Mouse (Mus musculus): ENCODE data around the gene Tmie. TPM values are rescaled to one million over a fixed set of nuclear protein-coding genes. Genes with fewer than 3 reads are reported as not detected.

The Tmie gene
- polyA plus RNA-seq, 1 experiment = not detected

DNA sequence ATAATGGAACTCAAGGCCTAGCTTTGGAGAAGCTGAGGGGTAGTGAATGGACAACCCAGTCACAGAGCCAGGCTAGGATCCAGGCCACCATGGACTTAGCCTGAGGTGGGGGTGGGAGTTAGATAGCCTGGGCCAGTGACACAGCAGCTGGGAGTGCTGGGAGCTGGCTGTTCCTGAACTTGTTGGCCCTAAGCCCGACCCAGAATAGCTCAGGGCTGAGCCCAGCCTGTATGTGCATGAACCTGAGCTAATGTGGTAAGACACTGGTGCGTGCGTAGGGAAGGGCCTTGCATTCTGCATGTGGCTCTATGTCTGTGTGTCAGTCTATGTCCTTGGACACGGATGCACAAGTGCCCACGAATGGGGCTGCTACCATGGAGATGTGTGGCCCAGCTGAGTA is 2.0 kb downstream of the Tmie start:
- Histone ChIP-seq H3K79me2 (ENCODE audit: control insufficient read depth, insufficient read depth) (no peaks in the 10 kb centered on the region), H3K27me3 (ENCODE audit: control insufficient read depth, insufficient read depth, insufficient read length) (peaks cover 12% of the 10 kb centered on the region), H3K4me3 (ENCODE audit: insufficient read depth, poor library complexity, severe bottlenecking) (no peak overlapping the region), H3ac (ENCODE audit: control insufficient read depth, insufficient read length, low read depth) (no peak overlapping the region), H3K36me3 (ENCODE audit: control insufficient read depth, insufficient read depth) (no peaks in the 10 kb centered on the region), H3K79me3 (ENCODE audit: low read depth) (no peaks in the 10 kb centered on the region)
- no peak for TF ChIP-seq CEBPB (IDR thresholded peaks at IDR 0.05; ENCODE audit: low read depth)
- TF ChIP-seq MYOD1 (IDR thresholded peaks at IDR 0.05; ENCODE audit: control insufficient read depth, insufficient read length, low read depth) = no peak
- no peak for TF ChIP-seq MAX (IDR thresholded peaks at IDR 0.05)
- TF ChIP-seq MYOG (IDR thresholded peaks at IDR 0.05; ENCODE audit: control insufficient read depth, extremely low read depth, insufficient read length) = no peak
- TF ChIP-seq CTCF (IDR thresholded peaks at IDR 0.05; ENCODE audit: control insufficient read depth, insufficient read depth, insufficient read length) = no peak
- TF ChIP-seq FOSL1 (IDR thresholded peaks at IDR 0.05; ENCODE audit: insufficient read depth, low read length, poor library complexity, severe bottlenecking) = no peak
- no peak for TF ChIP-seq USF1 (IDR thresholded peaks at IDR 0.05; ENCODE audit: low read depth)

DNA sequence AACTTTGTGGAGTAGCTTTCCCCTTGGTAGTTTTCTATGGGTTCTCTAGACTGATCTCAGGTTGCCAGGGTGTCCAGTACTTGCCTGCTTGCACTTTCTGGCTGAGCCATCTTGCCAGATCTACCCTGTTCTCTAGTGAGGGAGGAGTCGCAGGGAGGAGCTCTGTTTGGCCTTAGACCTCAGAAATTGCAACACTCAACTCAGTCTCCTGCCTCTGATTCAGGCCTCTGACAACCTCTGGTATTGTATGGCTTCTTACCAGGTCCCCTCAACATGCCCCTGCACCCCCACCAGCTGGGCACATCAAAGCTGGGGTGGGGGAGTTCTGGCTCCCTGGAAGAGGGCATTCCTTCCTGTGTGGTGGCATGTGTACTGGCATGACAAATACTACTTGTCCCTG is 2.6 kb downstream of the Tmie start:
- Histone ChIP-seq H3K4me3 (ENCODE audit: insufficient read depth, poor library complexity, severe bottlenecking) (no peak overlapping the region), H3K36me3 (ENCODE audit: control insufficient read depth, insufficient read depth) (no peaks in the 10 kb centered on the region), H3K27me3 (ENCODE audit: control insufficient read depth, insufficient read depth, insufficient read length) (peaks cover 13% of the 10 kb centered on the region), H3ac (ENCODE audit: control insufficient read depth, insufficient read length, low read depth) (no peak overlapping the region), H3K79me3 (ENCODE audit: low read depth) (no peaks in the 10 kb centered on the region), H3K79me2 (ENCODE audit: control insufficient read depth, insufficient read depth) (no peaks in the 10 kb centered on the region)
- TF ChIP-seq USF1 (IDR thresholded peaks at IDR 0.05; ENCODE audit: low read depth) (no peak), MYOD1 (IDR thresholded peaks at IDR 0.05; ENCODE audit: control insufficient read depth, insufficient read length, low read depth) (no peak), CTCF (IDR thresholded peaks at IDR 0.05; ENCODE audit: control insufficient read depth, insufficient read depth, insufficient read length) (no peak), MAX (IDR thresholded peaks at IDR 0.05) (no peak), FOSL1 (IDR thresholded peaks at IDR 0.05; ENCODE audit: insufficient read depth, low read length, poor library complexity, severe bottlenecking) (no peak), MYOG (IDR thresholded peaks at IDR 0.05; ENCODE audit: control insufficient read depth, extremely low read depth, insufficient read length) (no peak), CEBPB (IDR thresholded peaks at IDR 0.05; ENCODE audit: low read depth) (no peak)

DNA sequence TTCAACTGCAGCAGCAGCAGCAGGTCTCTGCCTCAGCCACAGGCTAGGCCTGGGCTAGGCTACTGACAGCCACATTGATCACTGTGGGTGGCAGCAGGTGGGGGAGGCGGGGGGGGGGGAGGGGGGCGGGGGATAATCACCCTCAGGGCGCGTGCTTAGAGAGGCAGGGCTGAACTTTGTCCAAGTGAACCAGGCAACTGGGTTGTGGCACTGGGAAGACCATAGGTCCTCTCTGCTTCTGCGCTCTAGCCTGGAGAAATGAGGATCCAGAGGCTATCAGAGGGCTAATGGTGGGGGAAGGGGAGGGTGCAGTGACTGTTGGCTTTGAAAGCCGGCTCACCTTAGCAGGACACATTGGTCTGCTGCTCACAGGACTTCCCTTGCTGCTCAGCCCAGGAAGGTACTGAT is 4.6 kb downstream of the Tmie start:
- no peak overlapping the region for H3K4me3 ChIP-seq (ENCODE audit: insufficient read depth, poor library complexity, severe bottlenecking)
- no peak overlapping the region for H3ac ChIP-seq (ENCODE audit: control insufficient read depth, insufficient read length, low read depth)

DNA sequence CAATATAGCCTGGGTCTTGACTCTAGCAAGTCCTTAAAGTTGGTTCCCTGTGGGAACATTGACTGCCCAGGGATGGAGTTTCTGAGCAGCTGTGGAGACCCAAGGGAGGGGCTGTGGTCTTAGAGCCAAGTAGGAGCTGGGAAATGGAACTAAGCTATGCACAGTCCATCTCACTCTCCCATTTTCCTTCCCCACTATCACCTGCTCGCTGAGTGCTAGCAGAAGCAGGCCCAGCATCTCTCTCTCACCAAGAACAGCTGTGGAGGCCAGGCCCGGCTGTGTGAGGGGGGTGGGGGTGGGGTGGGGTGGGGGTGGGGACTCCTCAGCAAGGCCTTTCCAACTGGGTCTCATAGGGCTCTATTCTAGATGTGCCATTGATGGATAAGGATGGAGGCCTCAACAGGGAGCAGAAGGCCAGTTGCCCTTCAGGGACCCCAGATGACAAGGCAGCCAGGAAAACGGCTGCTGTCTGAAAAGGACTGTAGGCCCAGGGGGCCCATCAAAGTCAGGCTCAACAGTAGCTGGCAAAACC is 5.2 kb downstream of the Tmie start:
- H3K4me3 ChIP-seq (ENCODE audit: insufficient read depth, poor library complexity, severe bottlenecking) = no peak overlapping the region
- no peaks in the 10 kb centered on the region for H3K79me3 ChIP-seq (ENCODE audit: low read depth)
- no peak for TF ChIP-seq MYOG (IDR thresholded peaks at IDR 0.05; ENCODE audit: control insufficient read depth, extremely low read depth, insufficient read length)
- TF ChIP-seq CEBPB (IDR thresholded peaks at IDR 0.05; ENCODE audit: low read depth) = no peak
- no peaks in the 10 kb centered on the region for H3K79me2 ChIP-seq (ENCODE audit: control insufficient read depth, insufficient read depth)
- no peaks in the 10 kb centered on the region for H3K36me3 ChIP-seq (ENCODE audit: control insufficient read depth, insufficient read depth)
- H3ac ChIP-seq (ENCODE audit: control insufficient read depth, insufficient read length, low read depth) = no peak overlapping the region
- H3K27me3 ChIP-seq (ENCODE audit: control insufficient read depth, insufficient read depth, insufficient read length) = peaks cover 13% of the 10 kb centered on the region

More for the DNA sequence above, 4.6 kb downstream of the Tmie start:
- Histone ChIP-seq H3K36me3 (ENCODE audit: control insufficient read depth, insufficient read depth) (no peaks in the 10 kb centered on the region), H3K79me3 (ENCODE audit: low read depth) (no peaks in the 10 kb centered on the region), H3K79me2 (ENCODE audit: control insufficient read depth, insufficient read depth) (no peaks in the 10 kb centered on the region), H3K27me3 (ENCODE audit: control insufficient read depth, insufficient read depth, insufficient read length) (peaks cover 13% of the 10 kb centered on the region)
- TF ChIP-seq MYOD1 (IDR thresholded peaks at IDR 0.05; ENCODE audit: control insufficient read depth, insufficient read length, low read depth) = no peak
- TF ChIP-seq MAX (IDR thresholded peaks at IDR 0.05) = no peak
- TF ChIP-seq MYOG (IDR thresholded peaks at IDR 0.05; ENCODE audit: control insufficient read depth, extremely low read depth, insufficient read length) = no peak
- no peak for TF ChIP-seq CTCF (IDR thresholded peaks at IDR 0.05; ENCODE audit: control insufficient read depth, insufficient read depth, insufficient read length)
- no peak for TF ChIP-seq CEBPB (IDR thresholded peaks at IDR 0.05; ENCODE audit: low read depth)
- no peak for TF ChIP-seq FOSL1 (IDR thresholded peaks at IDR 0.05; ENCODE audit: insufficient read depth, low read length, poor library complexity, severe bottlenecking)
- no peak for TF ChIP-seq USF1 (IDR thresholded peaks at IDR 0.05; ENCODE audit: low read depth)

DNA sequence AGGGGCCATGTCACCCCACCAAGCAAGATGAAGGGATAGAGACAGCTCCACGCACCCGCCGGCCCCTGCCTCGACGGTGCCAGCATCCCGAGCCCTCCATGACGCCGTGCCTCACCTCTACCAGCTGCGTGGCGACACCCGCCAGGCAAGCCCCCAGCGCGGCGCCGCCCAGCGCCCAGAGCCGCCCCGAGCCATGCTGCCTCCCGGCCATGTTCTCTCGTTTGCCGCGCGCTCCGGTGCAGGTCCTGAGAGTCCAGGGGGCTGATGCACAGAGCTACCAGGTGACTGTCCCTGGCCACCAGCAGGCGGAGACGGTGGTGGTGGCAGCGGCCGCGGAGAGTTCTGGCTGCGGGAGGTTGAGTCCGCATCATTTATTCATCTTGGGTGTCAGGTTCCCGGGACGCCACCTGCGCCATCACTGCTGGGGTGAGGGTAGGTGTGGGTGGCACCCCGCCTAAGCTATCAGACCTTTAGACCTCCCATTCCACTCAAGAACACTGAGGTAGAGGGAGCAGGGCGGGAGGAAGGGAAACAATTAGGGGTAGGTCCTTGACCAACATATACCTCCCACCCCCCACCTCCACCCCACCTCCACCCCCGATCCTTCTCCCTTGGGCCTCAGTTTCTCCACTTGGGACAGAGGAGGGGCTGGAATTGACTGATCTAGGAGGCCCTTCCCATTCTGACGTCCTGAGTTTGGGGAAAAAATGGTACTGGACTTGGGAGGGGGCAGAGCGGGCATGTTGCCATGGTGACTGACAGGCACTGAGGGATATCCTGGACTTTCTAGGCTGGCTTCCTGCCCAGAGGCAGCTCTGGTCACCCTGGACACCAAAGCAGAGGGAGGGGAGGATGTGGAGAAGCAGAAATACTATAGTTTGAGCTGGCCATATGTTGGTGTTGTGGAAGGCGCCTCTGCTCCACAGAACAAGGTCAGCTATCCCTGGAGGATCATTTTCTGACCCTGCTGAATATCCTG is 5.9 kb downstream of the Tmie start:
- Histone ChIP-seq H3ac (ENCODE audit: control insufficient read depth, insufficient read length, low read depth) (no peak overlapping the region), H3K27me3 (ENCODE audit: control insufficient read depth, insufficient read depth, insufficient read length) (peaks cover 13% of the 10 kb centered on the region), H3K36me3 (ENCODE audit: control insufficient read depth, insufficient read depth) (no peaks in the 10 kb centered on the region), H3K4me3 (ENCODE audit: insufficient read depth, poor library complexity, severe bottlenecking) (no peak overlapping the region), H3K79me3 (ENCODE audit: low read depth) (no peaks in the 10 kb centered on the region), H3K79me2 (ENCODE audit: control insufficient read depth, insufficient read depth) (no peaks in the 10 kb centered on the region)
- TF ChIP-seq CEBPB (IDR thresholded peaks at IDR 0.05; ENCODE audit: low read depth) (no peak), FOSL1 (IDR thresholded peaks at IDR 0.05; ENCODE audit: insufficient read depth, low read length, poor library complexity, severe bottlenecking) (no peak)

DNA sequence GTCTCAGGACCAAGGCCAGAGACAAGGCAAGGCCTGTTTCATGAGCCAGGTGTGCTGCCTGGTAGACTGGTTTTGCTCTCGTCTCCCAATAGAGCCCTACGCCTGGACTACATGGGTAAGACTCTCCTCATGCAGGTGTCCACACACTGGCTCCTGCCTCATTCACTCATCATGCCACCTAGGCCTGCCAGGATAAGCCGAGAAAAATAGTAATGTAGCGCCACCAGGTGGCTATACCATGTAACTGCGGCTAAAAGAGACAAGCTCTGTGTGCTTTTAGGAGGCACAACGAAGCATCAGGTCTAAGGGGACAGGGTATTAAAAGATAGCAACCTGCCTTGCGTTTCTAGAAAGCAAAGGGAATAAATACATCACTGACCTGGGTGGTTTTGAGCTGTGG is 8.9 kb downstream of the Tmie start:
- Histone ChIP-seq H3K27me3 (ENCODE audit: control insufficient read depth, insufficient read depth, insufficient read length) (peaks cover 13% of the 10 kb centered on the region), H3K79me2 (ENCODE audit: control insufficient read depth, insufficient read depth) (no peaks in the 10 kb centered on the region), H3K79me3 (ENCODE audit: low read depth) (no peaks in the 10 kb centered on the region), H3K4me3 (ENCODE audit: insufficient read depth, poor library complexity, severe bottlenecking) (no peak overlapping the region), H3ac (ENCODE audit: control insufficient read depth, insufficient read length, low read depth) (no peak overlapping the region), H3K36me3 (ENCODE audit: control insufficient read depth, insufficient read depth) (no peaks in the 10 kb centered on the region)
- TF ChIP-seq CTCF (IDR thresholded peaks at IDR 0.05; ENCODE audit: control insufficient read depth, insufficient read depth, insufficient read length) (peak; percentile 61), CEBPB (IDR thresholded peaks at IDR 0.05; ENCODE audit: low read depth) (no peak)
